Mouse (Mus musculus) small intestine, adult 2 months (tissue): Measurements from ENCODE around the gene Slc6a9. TPM values are rescaled to one million over a fixed set of nuclear protein-coding genes. Genes with fewer than 3 reads are reported as not detected.

Experiments
- H3K27ac ChIP-seq: fragments of 200-500 bp; 2 replicates; pipeline ENCODE4 v1.5.1; 2012; ENCODE audit warnings: low read depth, low read length, control low read depth, inconsistent platforms; ENCODE audit not compliant: insufficient read depth
- H3K27me3 ChIP-seq: fragments of 200-500 bp; 2 replicates; pipeline ENCODE4 v1.6.1; 2012; ENCODE audit warnings: mild to moderate bottlenecking, moderate library complexity, low read length, inconsistent platforms; ENCODE audit not compliant: control insufficient read depth, insufficient read depth
- H3K36me3 ChIP-seq: fragments of 200-500 bp; 2 replicates; pipeline ENCODE4 v1.6.1; 2012; ENCODE audit warnings: mild to moderate bottlenecking, low read length, control low read depth, inconsistent platforms; ENCODE audit not compliant: control insufficient read depth, insufficient read depth
- H3K4me1 ChIP-seq: fragments of 200-500 bp; 2 replicates; pipeline ENCODE4 v1.6.1; 2012; ENCODE audit warnings: low read length, inconsistent platforms, mixed read lengths; ENCODE audit not compliant: control insufficient read depth, insufficient read depth, insufficient read length
- H3K4me3 ChIP-seq: fragments of 200-500 bp; 2 replicates; pipeline ENCODE4 v1.5.1; 2012; ENCODE audit warnings: low read depth, mild to moderate bottlenecking, control low read depth, inconsistent platforms, low read length, moderate library complexity
- CTCF ChIP-seq: fragments of 200-500 bp; IDR thresholded peaks from 2 replicates; pipeline ENCODE4 v1.5.1; 2012; ENCODE audit warnings: low read depth, mild to moderate bottlenecking, control low read depth, inconsistent platforms, low read length, moderate library complexity, mixed read lengths; ENCODE audit not compliant: insufficient replicate concordance, insufficient read length; ENCODE audit errors: extremely low read depth
- POLR2A ChIP-seq: fragments of 200-500 bp; IDR thresholded peaks from 2 replicates; pipeline ENCODE4 v1.6.1; 2012; ENCODE audit warnings: low read depth, mild to moderate bottlenecking, control low read depth, inconsistent platforms, low read length, moderate library complexity
- WGBS: fragments of 180-500 bp; shearing (Covaris S2); methylation state at CpG from one replicate; pipeline ENCODE4 v1.1.7; 2018; 5-methylcytosine and 5-hydroxymethylcytosine counted together
- polyA plus RNA-seq: library from polyadenylated mRNA; depleted of rRNA; stranded (reverse); fragments of >200 nt; gene quantifications from 2 replicates; pipeline ENCODE4 v1.2.3, GENCODE M21; 2012

The Slc6a9 gene
- polyA plus RNA-seq, 1 experiment, result 42.8 TPM

- no peak for TF ChIP-seq CTCF
- TF ChIP-seq POLR2A, result no peak
- Histone ChIP-seq H3K4me3 (no peak overlapping the region), H3K27ac (no peak overlapping the region), H3K27me3 (no peaks in the 10 kb centered on the region), H3K4me1 (peaks cover 6% of the 10 kb centered on the region; the same call in 1 of the 2 replicates), H3K36me3 (no peaks in the 10 kb centered on the region)
- 86% methylated on average over 5 of the region's 5 CpGs for WGBS
These were observed 6.5 kb downstream of the Slc6a9 start for GRCm38 (mm10) chr4:117840821-117841220.

- 38% methylated on average over 3 of the region's 3 CpGs for WGBS
- no peaks in the 10 kb centered on the region for H3K36me3 ChIP-seq
- no peak overlapping the region for H3K4me3 ChIP-seq
- H3K4me1 ChIP-seq, result peaks cover 6% of the 10 kb centered on the region; the same call in 1 of the 2 replicates
- TF ChIP-seq CTCF, result no peak
- TF ChIP-seq POLR2A, result no peak
- H3K27ac ChIP-seq, result no peak overlapping the region
- H3K27me3 ChIP-seq, result no peaks in the 10 kb centered on the region
These were observed 7.3 kb downstream of the Slc6a9 start for GRCm38 (mm10) chr4:117841566-117841965.

GRCm38 (mm10) chr4:117843101-117843500 is 8.8 kb downstream of the Slc6a9 start:
- 91% methylated on average over 5 of the region's 5 CpGs for WGBS
- Histone ChIP-seq H3K4me1 (peaks cover 6% of the 10 kb centered on the region; the same call in 1 of the 2 replicates), H3K36me3 (no peaks in the 10 kb centered on the region), H3K27me3 (no peaks in the 10 kb centered on the region), H3K27ac (no peak overlapping the region), H3K4me3 (no peak overlapping the region)
- TF ChIP-seq CTCF (no peak), POLR2A (no peak)

- TF ChIP-seq CTCF (no peak), POLR2A (no peak)
- Histone ChIP-seq H3K27ac (no peak overlapping the region), H3K27me3 (no peaks in the 10 kb centered on the region), H3K36me3 (no peaks in the 10 kb centered on the region), H3K4me1 (peaks cover 2% of the 10 kb centered on the region; the same call in 1 of the 2 replicates), H3K4me3 (no peak overlapping the region)
- WGBS, result 91% methylated on average over 5 of the region's 5 CpGs
These were observed 10.2 kb downstream of the Slc6a9 start for GRCm38 (mm10) chr4:117844467-117844866.

GRCm38 (mm10) chr4:117845316-117845715 is 11.0 kb downstream of the Slc6a9 start:
- no peak overlapping the region for H3K4me3 ChIP-seq
- no peaks in the 10 kb centered on the region for H3K36me3 ChIP-seq
- no peaks in the 10 kb centered on the region for H3K4me1 ChIP-seq
- WGBS, result 87% methylated on average over 11 of the region's 11 CpGs
- no peaks in the 10 kb centered on the region for H3K27me3 ChIP-seq
- TF ChIP-seq CTCF (no peak), POLR2A (no peak)
- H3K27ac ChIP-seq, result no peak overlapping the region

- 91% methylated on average over 4 of the region's 4 CpGs for WGBS
- no peak overlapping the region for H3K27ac ChIP-seq
- no peaks in the 10 kb centered on the region for H3K27me3 ChIP-seq
These were observed 12.0 kb downstream of the Slc6a9 start for GRCm38 (mm10) chr4:117846261-117846660.

GRCm38 (mm10) chr4:117847011-117847410 is 12.7 kb downstream of the Slc6a9 start:
- H3K4me1 ChIP-seq, result no peaks in the 10 kb centered on the region
- no peaks in the 10 kb centered on the region for H3K27me3 ChIP-seq
- TF ChIP-seq CTCF (no peak), POLR2A (no peak)
- WGBS, result 73% methylated on average over 2 of the region's 2 CpGs
- H3K4me3 ChIP-seq, result no peak overlapping the region
- no peaks in the 10 kb centered on the region for H3K36me3 ChIP-seq
- H3K27ac ChIP-seq, result no peak overlapping the region

More at GRCm38 (mm10) chr4:117846261-117846660, 12.0 kb downstream of the Slc6a9 start:
- no peak overlapping the region for H3K4me3 ChIP-seq
- no peaks in the 10 kb centered on the region for H3K4me1 ChIP-seq
- no peaks in the 10 kb centered on the region for H3K36me3 ChIP-seq
- TF ChIP-seq CTCF (no peak), POLR2A (no peak)
